29 mouse cellular contexts compared by ENCODE assay signal in genomic region chr6:147052440-147052839, GRCm38 (mm10). TPM values are rescaled to one million over a fixed set of nuclear protein-coding genes. Genes with fewer than 3 reads are reported as not detected.
DNase-seq lines count a peak whose midpoint lies in the region; ATAC-seq and TF ChIP-seq lines count a peak whose summit lies in the region.
"Had no signal": no experiment of that assay in that cellular context is flagged by ENCODE, and none has a peak within 500 bp of the region (broad histone marks: within the 10 kb centered on the region; RNA-seq: fewer than 3 reads in every experiment).

No protein-coding gene starts in this region.

- no peak overlapping the region for H3K4me2 ChIP-seq in intestine, embryonic 14.5 days (ENCODE audit: low read length)
- H3K4me2 ChIP-seq in intestine, embryonic 15.5 days (replicated peaks), result no peak overlapping the region
- H3K4me2 ChIP-seq: embryonic facial prominence, embryonic 13.5 days; forebrain, embryonic 13.5 days; heart, embryonic 11.5 days; heart, embryonic 15.5 days; hindbrain, embryonic 13.5 days had no signal

- no peak for TF ChIP-seq CTCF in bone marrow, adult 2 months (IDR thresholded peaks at IDR 0.05; ENCODE audit: control insufficient read depth, insufficient read depth, low read length)

- ATAC-seq in intestine, embryonic 14.5 days (replicated peaks; ENCODE audit: low FRiP score, low TSS enrichment, low read depth), result no peak
- ATAC-seq in intestine, embryonic 15.5 days, result no peak
- ATAC-seq in megakaryocyte progenitor cell, adult 5-6 weeks (replicated peaks; ENCODE audit: poor library complexity), result peak; percentile 40
- ATAC-seq: forebrain, embryonic 13.5 days; forebrain, postnatal 0 days; hindbrain, embryonic 16.5 days; intestine, postnatal 0 days had no signal

- no peak overlapping the region for H3K27ac ChIP-seq in intestine, embryonic 14.5 days (ENCODE audit: low read depth)
- no peak overlapping the region for H3K27ac ChIP-seq in intestine, embryonic 15.5 days
- peak overlapping the region; percentile 74; the same call in 1 of the 2 replicates for H3K27ac ChIP-seq in bone marrow, adult 2 months (ENCODE audit: control insufficient read depth, insufficient read depth, low read depth, low read length, poor library complexity)
- H3K27ac ChIP-seq: embryonic facial prominence, embryonic 10.5 days; embryonic facial prominence, embryonic 13.5 days; forebrain, embryonic 13.5 days; gastrocnemius, adult 2 months; heart, embryonic 15.5 days; hindbrain, embryonic 10.5 days; hindbrain, embryonic 13.5 days had no signal

- no peak overlapping the region for H3K9ac ChIP-seq in intestine, embryonic 14.5 days (ENCODE audit: low read length)
- H3K9ac ChIP-seq in intestine, embryonic 15.5 days, result no peak overlapping the region
- H3K9ac ChIP-seq: embryonic facial prominence, embryonic 13.5 days; forebrain, embryonic 13.5 days; forebrain, postnatal 0 days; heart, embryonic 15.5 days; hindbrain, embryonic 13.5 days had no signal

- peaks cover 95% of the 10 kb centered on the region for H3K36me3 ChIP-seq in intestine, embryonic 14.5 days (ENCODE audit: control insufficient read depth, insufficient read depth, low read length)
- peaks cover 34% of the 10 kb centered on the region for H3K36me3 ChIP-seq in intestine, embryonic 15.5 days

- H3K27me3 ChIP-seq in intestine, embryonic 14.5 days (replicated peaks; ENCODE audit: control insufficient read depth, insufficient read depth, low read length), result no peaks in the 10 kb centered on the region
- H3K27me3 ChIP-seq in intestine, embryonic 15.5 days (replicated peaks), result no peaks in the 10 kb centered on the region
- H3K27me3 ChIP-seq: embryonic facial prominence, embryonic 13.5 days; forebrain, embryonic 13.5 days; heart, embryonic 15.5 days; hindbrain, embryonic 13.5 days had no signal

- H3K4me3 ChIP-seq in intestine, embryonic 14.5 days (ENCODE audit: low read depth, low read length), result no peak overlapping the region
- H3K4me3 ChIP-seq in intestine, embryonic 15.5 days (replicated peaks), result no peak overlapping the region
- no peak overlapping the region for H3K4me3 ChIP-seq in bone marrow, adult 2 months (replicated peaks; ENCODE audit: control insufficient read depth, low read depth, low read length)
- H3K4me3 ChIP-seq: embryonic facial prominence, embryonic 10.5 days; embryonic facial prominence, embryonic 13.5 days; erythroblast, embryonic 14.5 days; forebrain, embryonic 13.5 days; gastrocnemius, adult 2 months; heart, embryonic 15.5 days; hindbrain, embryonic 10.5 days; hindbrain, embryonic 13.5 days had no signal

- no peak for TF ChIP-seq POLR2A in bone marrow, adult 2 months (IDR thresholded peaks at IDR 0.05; ENCODE audit: borderline replicate concordance, control insufficient read depth, low read depth, low read length)

- WGBS in intestine, embryonic 14.5 days, result 89% methylated on average over 9 of the region's 9 CpGs
- 93% methylated on average over 9 of the region's 9 CpGs for WGBS in intestine, embryonic 15.5 days
- 65% methylated on average over 9 of the region's 9 CpGs for WGBS in bone marrow, adult 2 months

- no peaks in the 10 kb centered on the region for H3K9me3 ChIP-seq in intestine, embryonic 14.5 days (ENCODE audit: control insufficient read depth, low read length)
- H3K9me3 ChIP-seq in intestine, embryonic 15.5 days, result no peaks in the 10 kb centered on the region
- H3K9me3 ChIP-seq: embryonic facial prominence, embryonic 10.5 days; embryonic facial prominence, embryonic 13.5 days; forebrain, embryonic 13.5 days; heart, embryonic 15.5 days; hindbrain, embryonic 10.5 days; hindbrain, embryonic 13.5 days had no signal

- peak; percentile 21 for DNase-seq in intestine, embryonic 14.5 days (ENCODE audit: low spot score)
- peak; percentile 57 for DNase-seq in 416B (ENCODE audit: low read depth)
- no peak for DNase-seq in layer of hippocampus, postnatal 10 days (ENCODE audit: low spot score in 2 of 2)
- no peak for DNase-seq in neural tube, embryonic 10.5 days (ENCODE audit: extremely low spot score, low spot score)
- DNase-seq: adrenal gland, postnatal 10 days; adrenal gland, postnatal 36 days; cerebellum, adult 11 months; cerebellum, adult 9-11 months; cerebellum, postnatal 25 days; forebrain, postnatal 0 days; gastrocnemius, adult 2 months; gastrocnemius, postnatal 25 days; heart, postnatal 10 days; heart, postnatal 36 days had no signal

- H3K4me1 ChIP-seq in intestine, embryonic 14.5 days (replicated peaks; ENCODE audit: control insufficient read depth, insufficient read depth, low read length), result no peaks in the 10 kb centered on the region
- H3K4me1 ChIP-seq in intestine, embryonic 15.5 days (replicated peaks), result no peaks in the 10 kb centered on the region
- H3K4me1 ChIP-seq in bone marrow, adult 2 months (ENCODE audit: control insufficient read depth, insufficient read depth, low read length), result peaks cover 3% of the 10 kb centered on the region
- H3K4me1 ChIP-seq: embryonic facial prominence, embryonic 10.5 days; hindbrain, embryonic 10.5 days; hindbrain, embryonic 13.5 days had no signal

RNA-seq across cellular contexts. Expression of gene Mrps35, which starts 9.9 kb away (rescaled TPM):
- polyA plus RNA-seq in intestine, embryonic 14.5 days (2014; fragmentation: Nextera tagmentation; extraction: Ambion mirVana), result 149 TPM in 2 replicates
- polyA plus RNA-seq in intestine, embryonic 15.5 days (2015; fragmentation: Nextera tagmentation; extraction: Ambion mirVana), result 149 and 153 TPM in 2 replicates
- polyA plus RNA-seq in bone marrow, adult 2 months (2011; ENCODE audit: insufficient read depth, insufficient read length, low replicate concordance, missing spikeins), result 32.3 and 41.9 TPM in 2 replicates
- total RNA-seq in megakaryocyte progenitor cell, adult 5-6 weeks (2015), result 101 and 103 TPM in 2 replicates
- total RNA-seq in megakaryocyte progenitor cell, adult 5-6 weeks (2017), result 87.8 and 94.0 TPM in 2 replicates
- total RNA-seq in layer of hippocampus, postnatal 10 days (2021), result 10 to 100 TPM; 43.5 to 50.7 TPM

RNA-seq across cellular contexts. Expression of gene Rep15, which starts 20.1 kb away (rescaled TPM):
- 1.8 and 2.5 TPM in 2 replicates for polyA plus RNA-seq in intestine, embryonic 14.5 days (2014; fragmentation: Nextera tagmentation; extraction: Ambion mirVana)
- 5.7 and 6.7 TPM in 2 replicates for polyA plus RNA-seq in intestine, embryonic 15.5 days (2015; fragmentation: Nextera tagmentation; extraction: Ambion mirVana)
- 0.59 TPM in 1 of 2 replicates, not detected in the other for polyA plus RNA-seq in bone marrow, adult 2 months (2011; ENCODE audit: insufficient read depth, insufficient read length, low replicate concordance, missing spikeins)
- 0.27 TPM in 1 of 2 replicates, not detected in the other for total RNA-seq in megakaryocyte progenitor cell, adult 5-6 weeks (2015)
- 0.41 TPM in 1 of 2 replicates, not detected in the other for total RNA-seq in megakaryocyte progenitor cell, adult 5-6 weeks (2017)
- total RNA-seq in layer of hippocampus, postnatal 10 days (2021), result 1 to 10 TPM; 2.5 to 2.8 TPM
- total RNA-seq: common myeloid progenitor, adult 5-6 weeks had no signal
- polyA plus RNA-seq: erythroblast, embryonic 14.5 days had no signal

RNA-seq across cellular contexts. Expression of gene Mansc4, which starts 34.4 kb away (rescaled TPM):
- polyA plus RNA-seq in intestine, embryonic 14.5 days (2014; fragmentation: Nextera tagmentation; extraction: Ambion mirVana), result 2.6 and 3.0 TPM in 2 replicates
- polyA plus RNA-seq in intestine, embryonic 15.5 days (2015; fragmentation: Nextera tagmentation; extraction: Ambion mirVana), result 2.0 and 2.4 TPM in 2 replicates
- not detected in 2 replicates for polyA plus RNA-seq in bone marrow, adult 2 months (2011; ENCODE audit: insufficient read depth, insufficient read length, low replicate concordance, missing spikeins)
- total RNA-seq in megakaryocyte progenitor cell, adult 5-6 weeks (2015), result not detected in 2 replicates
- total RNA-seq in megakaryocyte progenitor cell, adult 5-6 weeks (2017), result not detected in 2 replicates
- under 1 TPM in 1 of 2 experiments, not detected in 1; 0.87 TPM for total RNA-seq in layer of hippocampus, postnatal 10 days (2021)
- total RNA-seq: common myeloid progenitor, adult 5-6 weeks; gastrocnemius, adult 2 months; gastrocnemius, postnatal 25 days; heart, adult 8-10 months; heart, postnatal 10 days; heart, postnatal 36 days had no signal
- polyA plus RNA-seq: erythroblast, embryonic 14.5 days had no signal

RNA-seq across cellular contexts. Expression of gene Klhl42, which starts 38.7 kb away (rescaled TPM):
- polyA plus RNA-seq in intestine, embryonic 14.5 days (2014; fragmentation: Nextera tagmentation; extraction: Ambion mirVana), result 11.2 and 11.3 TPM in 2 replicates
- polyA plus RNA-seq in intestine, embryonic 15.5 days (2015; fragmentation: Nextera tagmentation; extraction: Ambion mirVana), result 7.3 and 7.6 TPM in 2 replicates
- polyA plus RNA-seq in bone marrow, adult 2 months (2011; ENCODE audit: insufficient read depth, insufficient read length, low replicate concordance, missing spikeins), result 1.3 and 3.9 TPM in 2 replicates
- 8.0 and 9.7 TPM in 2 replicates for total RNA-seq in megakaryocyte progenitor cell, adult 5-6 weeks (2015)
- total RNA-seq in megakaryocyte progenitor cell, adult 5-6 weeks (2017), result 6.5 and 7.6 TPM in 2 replicates
- total RNA-seq in layer of hippocampus, postnatal 10 days (2021), result 10 to 100 TPM; 23.5 to 25.7 TPM

Comparison
In these comparisons a context has a peak if more than half of its experiments do, and no peak if none do; other contexts are left out.
1. DNase-seq: peak in intestine, embryonic 14.5 days (single experiment) and 416B (single experiment); none in layer of hippocampus, postnatal 10 days (0 of 2) and neural tube, embryonic 10.5 days (single experiment).